Comparison of ENCODE assay signal across 8 mouse cellular contexts in the genomic region with DNA sequence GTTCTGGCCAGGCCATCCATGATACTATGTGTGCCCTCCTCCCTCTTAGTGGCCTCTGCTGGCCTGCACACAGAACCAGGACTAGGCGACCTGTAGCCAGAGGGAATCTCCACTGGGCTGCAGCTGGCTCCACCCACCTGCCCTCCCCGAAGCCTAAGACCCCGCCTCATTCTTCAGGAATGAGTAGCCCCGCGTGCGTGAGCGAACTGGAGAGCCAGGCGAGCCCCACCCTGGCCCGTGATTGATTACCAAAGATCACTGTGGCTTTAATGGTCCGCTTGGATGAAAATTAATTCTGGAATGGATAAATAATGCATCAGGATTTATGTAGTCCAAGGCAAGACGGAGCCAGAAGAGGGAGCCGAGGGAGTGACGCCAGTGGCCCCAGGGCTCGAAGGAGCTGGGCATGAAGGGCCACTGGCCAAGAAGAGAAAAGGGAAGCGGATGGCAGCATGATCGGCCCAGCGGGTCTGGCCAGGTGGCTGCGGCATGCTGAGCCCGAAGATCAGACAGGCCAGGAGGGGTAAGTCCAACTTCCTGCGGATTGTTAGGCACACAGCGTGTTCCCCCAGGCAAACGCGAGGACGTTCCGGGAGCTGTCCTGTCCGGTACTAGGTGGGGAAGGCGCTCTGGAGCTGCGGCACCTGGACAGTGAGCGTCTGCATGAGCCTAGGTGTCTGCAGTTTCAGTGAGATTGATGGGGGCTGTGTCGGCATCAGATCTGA. TPM values are rescaled to one million over a fixed set of nuclear protein-coding genes. Genes with fewer than 3 reads are reported as not detected.
DNase-seq lines count a peak whose midpoint lies in the region.

No protein-coding gene starts in this region.

- DNase-seq in right cerebral cortex, postnatal 14 days = peak; percentile 13
- DNase-seq in right cerebral cortex, postnatal 25 days = no peak
- DNase-seq in embryo, embryonic 9.5 days (ENCODE audit: extremely low spot score) = peak; percentile 56
- peak; percentile 21 to 23 for DNase-seq in heart, adult 9 months (ENCODE audit: low spot score in 2 of 2)
- DNase-seq in kidney, adult 9 months = peak; percentile 28
- DNase-seq in lung, postnatal 10 days = peak; percentile 36
- peak; percentile 6 for DNase-seq in right cerebral cortex, postnatal 4 days
- DNase-seq in thymus, postnatal 0 days (ENCODE audit: low spot score) = no peak

RNA-seq across cellular contexts. Expression of a gene that starts 36.6 kb away (rescaled TPM):
- 3.1 and 3.4 TPM in 2 replicates for polyA plus RNA-seq in thymus, postnatal 0 days (2015; fragmentation: Nextera tagmentation; extraction: Ambion mirVana)

Comparison
In these comparisons a context has a peak if more than half of its experiments do, and no peak if none do; other contexts are left out.
1. DNase-seq: peak in right cerebral cortex, postnatal 14 days (single experiment), embryo, embryonic 9.5 days (single experiment), heart, adult 9 months (2 of 2), kidney, adult 9 months (single experiment), lung, postnatal 10 days (single experiment) and right cerebral cortex, postnatal 4 days (single experiment); none in right cerebral cortex, postnatal 25 days (single experiment) and thymus, postnatal 0 days (single experiment).